Mouse (Mus musculus) large intestine, adult 2 months (tissue): ENCODE measurements around the gene Zfp174. TPM values are rescaled to one million over a fixed set of nuclear protein-coding genes. Genes with fewer than 3 reads are reported as not detected.

ENCODE experiments used
- DNase-seq: peaks from one replicate; pipeline ENCODE4 v3.0.0-alpha.2; 2012; ENCODE audit warnings: low read depth, low spot score
- WGBS: fragments of 180-500 bp; shearing (Covaris S2); methylation state at CpG from one replicate; pipeline ENCODE4 v1.1.7; 2018; 5-methylcytosine and 5-hydroxymethylcytosine counted together
- polyA plus RNA-seq: library from polyadenylated mRNA; depleted of rRNA; stranded (reverse); fragments of >200 nt; gene quantifications from 2 replicates; pipeline ENCODE4 v1.2.3, GENCODE M21; 2012; rRNA removed

The Zfp174 gene
- polyA plus RNA-seq, 1 experiment = 0.50 TPM

GRCm38 (mm10) chr16:3872216-3873047 is 25.4 kb downstream of the Zfp174 start, which contains the start of gene Naa60:
Gene Naa60, plus strand, starts transcription at chr16:3872375.
- DNase-seq = peak; percentile 75
- WGBS = 3% methylated on average over 47 of the region's 47 CpGs

- DNase-seq = no peak
- 92% methylated on average over 4 of the region's 4 CpGs for WGBS
Measured at GRCm38 (mm10) chr16:3876346-3876745, 29.3 kb downstream of the Zfp174 start.

- peak; percentile 77 for DNase-seq
- WGBS = under 1% methylated on average over 88 of the region's 88 CpGs
Measured at GRCm38 (mm10) chr16:3884201-3885064, 37.4 kb downstream of the Zfp174 start, which contains the start of the genes Zfp597 and Gm20695. Gene Zfp597, minus strand, starts transcription at chr16:3884561. Gene Gm20695, plus strand, starts transcription at chr16:3884648.

- DNase-seq = no peak
- 0% methylated on average over 10 of the region's 10 CpGs for WGBS
Measured at GRCm38 (mm10) chr16:3885065-3885670, 38.1 kb downstream of the Zfp174 start.

- DNase-seq = no peak
- 93% methylated on average over 14 of the region's 14 CpGs for WGBS
Measured at GRCm38 (mm10) chr16:3891621-3892295, 44.7 kb downstream of the Zfp174 start.

GRCm38 (mm10) chr16:3893739-3894138 is 46.7 kb downstream of the Zfp174 start:
- no peak for DNase-seq
- WGBS = 36% methylated on average over 3 of the region's 3 CpGs

- 42% methylated on average over 9 of the region's 9 CpGs for WGBS
- DNase-seq = peak; percentile 75
Measured at GRCm38 (mm10) chr16:3895173-3895792, 48.2 kb downstream of the Zfp174 start.

- WGBS = 60% methylated on average over 6 of the region's 6 CpGs
- DNase-seq = no peak
Measured at GRCm38 (mm10) chr16:3896046-3896445, 49.0 kb downstream of the Zfp174 start.

- DNase-seq = no peak
- WGBS = 55% methylated on average over 1 of the region's 1 CpGs
Measured at GRCm38 (mm10) chr16:3896553-3896952, 49.5 kb downstream of the Zfp174 start.

- DNase-seq = no peak
- 76% methylated on average over 2 of the region's 2 CpGs for WGBS
Measured at GRCm38 (mm10) chr16:3907471-3907870, 60.4 kb downstream of the Zfp174 start.

Other genes starting within 250 kb of the Zfp174 start
- 0.71 and 1.2 TPM in 2 replicates for gene Mefv, start 129.2 kb upstream of the Zfp174 start, polyA plus RNA-seq
- 5.2 and 7.7 TPM in 2 replicates for gene Zfp263, start 103.2 kb upstream of the Zfp174 start, polyA plus RNA-seq
- not detected in 2 replicates for gene Olfr15, start 16.4 kb upstream of the Zfp174 start, polyA plus RNA-seq
- gene Naa60, start 25.1 kb downstream of the Zfp174 start, polyA plus RNA-seq = 60.0 and 71.0 TPM in 2 replicates
- 1.4 and 2.3 TPM in 2 replicates for gene Zfp597, start 37.3 kb downstream of the Zfp174 start, polyA plus RNA-seq
- 0.22 TPM in 1 of 2 replicates, not detected in the other for gene Gm20695, start 37.4 kb downstream of the Zfp174 start, polyA plus RNA-seq
- gene 1700037C18Rik, start 61.4 kb downstream of the Zfp174 start, polyA plus RNA-seq = 6.1 and 8.4 TPM in 2 replicates
- gene Cluap1, start 61.5 kb downstream of the Zfp174 start, polyA plus RNA-seq = 3.5 and 4.1 TPM in 2 replicates
- gene Nlrc3, start 129.4 kb downstream of the Zfp174 start, polyA plus RNA-seq = 3.1 and 5.8 TPM in 2 replicates
- gene Slx4, start 156.5 kb downstream of the Zfp174 start, polyA plus RNA-seq = 14.2 and 29.3 TPM in 2 replicates
- gene Dnase1, start 189.7 kb downstream of the Zfp174 start, polyA plus RNA-seq = 50.8 and 415 TPM in 2 replicates
- 69.2 and 84.4 TPM in 2 replicates for gene Trap1, start 230.6 kb downstream of the Zfp174 start, polyA plus RNA-seq